Mouse (Mus musculus) neural tube, postnatal 0 days (tissue): ENCODE results near the gene Morf4l2. TPM values are rescaled to one million over a fixed set of nuclear protein-coding genes. Genes with fewer than 3 reads are reported as not detected.

Experiments
- polyA plus RNA-seq: library from polyadenylated mRNA; unstranded; fragments of >200 nt; fragmentation: Nextera tagmentation; extraction: Ambion mirVana; gene quantifications from 2 replicates; pipeline ENCODE4 v1.2.1, GENCODE M21; 2015

The Morf4l2 gene
- polyA plus RNA-seq = 443 and 476 TPM in 2 replicates

DNA sequence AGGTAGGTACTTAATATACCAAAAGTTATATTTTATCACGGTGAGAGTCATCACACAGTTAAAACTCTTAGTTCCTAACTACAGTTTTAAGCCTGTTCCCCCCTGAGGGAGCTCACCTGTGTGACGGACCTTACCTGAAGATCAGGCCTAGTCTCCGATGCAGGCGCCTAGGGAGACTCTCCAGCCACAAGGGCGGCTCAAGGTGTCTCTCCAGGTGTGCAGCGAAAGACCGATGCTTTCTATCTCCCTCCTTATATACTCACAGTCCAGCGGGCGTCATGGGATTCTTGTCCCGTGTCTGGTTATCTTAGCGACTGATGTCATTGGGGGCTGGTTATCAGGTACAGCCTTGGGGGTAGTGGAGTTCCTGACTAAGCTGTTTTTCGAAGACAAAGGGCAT is at the start of gene Morf4l2:
Gene Morf4l2, minus strand, starts transcription at position 232 of the 400 bp plus-strand sequence.

GRCm38 (mm10) chrX:136780041-136780440 is 36.6 kb upstream of the Morf4l2 start, which contains the start of gene Glra4:
Gene Glra4 (minus strand): TSS chrX:136780141.

GRCm38 (mm10) chrX:136707446-136708167 is 35.9 kb downstream of the Morf4l2 start, which contains the start of gene Tceal1:
Gene Tceal1 (plus strand): TSS chrX:136707982.

Other genes with a start within 250 kb of the Morf4l2 start
- not detected in 2 replicates for gene Kir3dl1, start 225.7 kb downstream of the Morf4l2 start, polyA plus RNA-seq
- gene Kir3dl2, start 199.6 kb downstream of the Morf4l2 start, polyA plus RNA-seq = 0.22 and 0.26 TPM in 2 replicates
- 110 and 116 TPM in 2 replicates for gene Tceal3, start 152.8 kb downstream of the Morf4l2 start, polyA plus RNA-seq
- gene Tceal1, start 35.7 kb downstream of the Morf4l2 start, polyA plus RNA-seq = 29.7 and 34.4 TPM in 2 replicates
- 0.29 TPM in 1 of 2 replicates, not detected in the other for gene Glra4, start 36.5 kb upstream of the Morf4l2 start, polyA plus RNA-seq
- gene Plp1, start 79.0 kb upstream of the Morf4l2 start, polyA plus RNA-seq = 53.6 and 127 TPM in 2 replicates
- 16.1 and 17.6 TPM in 2 replicates for gene Rab9b, start 125.1 kb upstream of the Morf4l2 start, polyA plus RNA-seq
- not detected in 2 replicates for gene H2bfm, start 183.6 kb upstream of the Morf4l2 start, polyA plus RNA-seq
- gene Tmsb15b2, start 231.8 kb upstream of the Morf4l2 start, polyA plus RNA-seq = 73.8 and 75.2 TPM in 2 replicates
- 6.3 and 6.4 TPM in 2 replicates for gene Tmsb15l, start 233.2 kb upstream of the Morf4l2 start, polyA plus RNA-seq
- 32.9 and 39.1 TPM in 2 replicates for gene Tmsb15b1, start 233.2 kb upstream of the Morf4l2 start, polyA plus RNA-seq
- gene Zcchc18, start 249.5 kb upstream of the Morf4l2 start, polyA plus RNA-seq = 535 and 581 TPM in 2 replicates